Mouse (Mus musculus): ENCODE results near the gene Ripk1. TPM values are rescaled to one million over a fixed set of nuclear protein-coding genes. Genes with fewer than 3 reads are reported as not detected.
A peak's percentile ranks its signal among the peaks of the same experiment; 100 is the strongest.
"Not testable (repeated sequence)": the region's sequence is repeated elsewhere in the genome, so short reads cannot be mapped to it uniquely, and the experiment has no call there.

Ripk1 gene
- total RNA-seq, 2 experiments from 2014 or later: 6.0 to 7.6 TPM

DNA sequence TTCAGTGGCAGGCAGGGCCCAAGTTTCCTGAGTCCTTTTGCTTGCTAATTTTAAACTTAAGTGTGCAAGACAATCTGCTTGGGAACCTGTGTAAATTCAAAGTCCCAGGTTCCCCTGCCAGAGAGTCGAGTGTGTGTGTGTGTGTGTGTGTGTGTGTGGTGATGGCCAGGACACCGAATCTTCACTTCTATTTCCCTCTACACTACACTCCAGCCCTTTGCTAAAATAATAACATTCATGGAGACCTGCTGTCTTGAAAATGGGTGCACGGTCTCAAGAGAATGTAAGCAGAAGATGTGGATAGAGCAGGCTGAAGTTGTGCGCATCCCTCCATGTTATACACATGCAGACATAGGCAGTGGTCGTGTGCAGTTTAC is 35.9 kb downstream of the Ripk1 start:
- DNase-seq: no peak

DNA sequence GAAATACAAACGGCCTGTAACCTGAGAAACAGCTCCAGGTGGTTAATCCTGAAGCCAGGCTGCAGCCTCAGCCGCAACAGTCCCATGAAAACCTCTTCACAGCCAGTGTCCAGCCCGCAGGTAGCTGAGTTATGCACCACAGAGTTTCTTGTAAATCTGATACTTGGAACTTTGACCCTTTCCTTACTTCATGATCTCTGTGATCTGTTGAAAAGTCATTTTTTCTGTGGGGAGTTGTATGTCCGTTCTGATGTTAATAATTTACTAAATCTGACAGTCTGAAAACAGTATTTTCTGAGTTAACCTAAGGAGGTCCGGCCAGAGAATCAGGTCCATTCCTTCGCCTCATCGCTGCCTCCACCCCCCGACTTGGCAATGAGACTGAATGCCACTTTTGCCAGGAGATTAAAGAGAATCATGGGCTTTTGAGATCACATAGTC is 36.8 kb downstream of the Ripk1 start:
- no peak for DNase-seq

DNA sequence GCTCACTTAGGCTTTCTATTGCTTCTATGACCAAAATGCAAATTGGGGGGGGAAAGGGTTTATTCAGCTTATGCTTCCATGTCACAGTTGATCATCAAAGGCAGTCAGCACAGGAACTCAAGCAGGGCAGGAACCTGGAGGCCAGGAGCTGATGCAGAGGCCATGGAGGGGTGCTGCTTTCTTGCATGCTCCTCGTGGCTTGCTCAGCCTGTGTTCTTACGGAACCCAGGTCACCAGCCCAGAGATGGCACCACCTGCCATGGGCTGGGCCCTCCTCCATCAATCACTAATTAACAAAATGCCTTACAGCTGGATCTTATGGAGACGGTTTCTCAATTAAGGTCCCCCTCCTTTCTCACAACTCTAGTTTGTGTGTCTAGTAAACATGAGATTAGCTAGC is 37.9 kb downstream of the Ripk1 start:
- no peak for DNase-seq

GRCm38 (mm10) chr13:34043716-34044393 is 41.7 kb downstream of the Ripk1 start:
- DNase-seq: no peak

- no peak for DNase-seq
These were observed 43.5 kb downstream of the Ripk1 start for GRCm38 (mm10) chr13:34045511-34046249.

DNA sequence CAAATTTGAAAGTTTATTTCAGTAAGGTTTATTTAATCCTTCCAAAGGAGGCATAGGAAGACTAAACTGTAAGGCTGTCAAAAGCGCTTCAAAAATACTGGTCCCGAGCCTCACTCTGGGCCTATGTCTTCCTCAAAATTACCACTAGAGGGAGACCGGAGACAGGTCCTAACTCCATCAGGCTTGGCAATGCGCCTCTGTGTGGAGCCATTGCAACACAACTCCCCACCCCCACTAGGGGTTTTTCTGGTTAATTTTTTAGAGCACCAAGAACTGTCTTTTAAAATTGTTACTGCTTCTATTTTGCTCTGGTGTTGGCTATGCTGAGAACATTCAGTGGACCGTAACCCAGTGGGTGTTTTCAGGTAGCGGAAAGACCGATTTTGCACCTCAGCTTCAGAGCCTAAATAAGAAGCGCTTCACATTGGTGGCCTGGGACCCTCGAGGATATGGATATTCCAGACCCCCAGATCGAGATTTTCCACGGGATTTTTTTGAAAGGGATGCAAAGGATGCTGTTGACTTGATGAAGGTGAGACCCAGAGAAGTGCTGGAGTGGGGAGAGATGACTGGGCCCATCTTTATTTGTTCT is 44.4 kb downstream of the Ripk1 start:
- DNase-seq: peak; percentile 77 to 80

- no peak for DNase-seq
These were observed 45.4 kb downstream of the Ripk1 start for GRCm38 (mm10) chr13:34047526-34047925.

DNA sequence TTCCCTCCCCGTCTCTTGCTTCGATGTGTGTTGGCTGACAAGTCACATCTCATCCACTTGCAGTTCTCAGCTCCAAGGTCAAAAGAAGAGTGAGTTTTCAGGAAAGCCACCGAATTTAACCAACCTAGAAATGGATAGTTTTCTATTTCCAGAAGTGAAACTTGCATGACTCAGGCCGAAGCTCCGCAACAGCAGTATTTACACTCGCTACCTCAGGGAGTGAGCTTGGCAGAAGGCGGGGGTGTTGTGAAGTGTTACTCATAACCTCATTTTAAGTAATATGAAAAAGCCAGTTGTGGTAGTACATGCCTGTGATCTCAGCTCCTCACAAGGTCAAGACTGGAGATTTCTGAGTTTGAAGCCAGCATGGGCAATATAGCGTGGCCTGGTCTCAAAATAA is 48.3 kb downstream of the Ripk1 start:
- no peak for DNase-seq

DNA sequence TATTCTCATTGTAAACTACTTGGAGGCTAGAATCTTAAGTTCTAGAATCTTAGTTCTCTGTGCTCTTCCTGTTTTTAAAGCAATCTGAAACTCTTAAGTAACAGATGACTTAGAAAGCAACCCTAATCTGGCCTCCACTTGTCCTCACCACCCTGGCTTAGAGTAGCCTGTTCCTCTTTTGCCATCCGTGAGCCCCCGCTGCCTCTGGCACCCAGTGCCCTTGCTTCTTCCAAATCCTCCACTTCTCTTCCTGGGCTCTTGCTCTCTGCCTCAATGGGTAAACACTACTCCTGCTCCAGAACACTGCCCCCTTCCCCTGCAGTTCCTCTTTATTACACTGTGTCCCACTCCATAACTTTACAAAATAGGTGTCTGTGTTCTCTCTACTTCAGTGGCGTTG is 49.5 kb downstream of the Ripk1 start:
- DNase-seq: no peak

DNA sequence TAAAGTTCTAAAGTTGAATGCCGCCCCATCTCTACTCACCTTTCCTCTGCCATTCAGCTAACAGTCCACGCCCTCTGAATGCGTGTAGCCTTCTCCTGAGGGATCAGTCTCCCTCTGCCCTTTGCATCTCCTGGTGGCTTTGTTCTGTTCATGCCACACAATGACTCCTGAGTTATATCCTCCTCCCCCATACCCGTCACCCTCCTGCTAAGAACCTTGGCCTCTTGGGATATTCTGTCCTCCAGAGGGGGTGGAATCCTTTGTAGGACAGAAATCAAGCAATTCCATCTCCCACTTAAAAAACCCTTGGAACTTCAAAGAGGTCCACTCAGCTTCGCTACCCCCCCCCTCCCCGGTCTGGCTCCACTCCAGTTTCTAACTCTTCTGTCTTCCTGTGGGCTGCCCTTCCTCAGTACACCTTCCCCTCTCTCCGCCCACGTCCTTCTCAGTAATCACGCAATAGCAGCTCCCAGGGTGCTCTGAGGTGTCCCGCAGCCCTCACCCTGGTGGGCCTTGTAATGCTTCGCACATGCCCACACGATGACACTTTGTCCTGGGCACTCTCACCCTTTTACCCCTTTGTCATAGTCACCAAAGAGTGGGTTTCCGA is 51.6 kb downstream of the Ripk1 start:
- no peak for DNase-seq

GRCm38 (mm10) chr13:34054391-34054790 is 52.2 kb downstream of the Ripk1 start:
- no peak for DNase-seq

- DNase-seq: no peak
These were observed 52.8 kb downstream of the Ripk1 start for GRCm38 (mm10) chr13:34054983-34055382.

GRCm38 (mm10) chr13:34057252-34057651 is 55.1 kb downstream of the Ripk1 start:
- no peak for DNase-seq

DNA sequence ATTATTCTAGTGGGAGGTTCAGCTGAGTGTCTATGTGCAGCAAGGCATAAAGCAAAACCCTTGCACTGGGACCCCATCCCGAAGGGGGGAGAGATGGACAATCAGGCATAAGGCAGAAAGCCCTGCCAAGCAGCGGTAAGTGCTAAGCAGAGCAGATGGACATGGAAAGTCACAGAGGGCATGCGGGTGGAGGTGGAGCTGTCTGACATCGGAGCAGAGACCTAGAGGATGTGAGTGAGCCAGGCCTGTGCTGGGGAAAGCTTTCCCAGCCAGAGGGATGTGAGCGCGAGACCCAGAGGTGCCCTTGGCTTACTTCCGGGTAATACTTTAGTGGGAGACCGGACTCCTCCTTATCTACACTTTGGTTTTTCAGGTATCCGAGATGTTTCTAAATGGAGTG is 57.9 kb downstream of the Ripk1 start:
- no peak for DNase-seq

GRCm38 (mm10) chr13:34062466-34062865 is 60.3 kb downstream of the Ripk1 start:
- no peak for DNase-seq

- no peak for DNase-seq
These were observed 64.2 kb downstream of the Ripk1 start for GRCm38 (mm10) chr13:34066351-34066750.

GRCm38 (mm10) chr13:34070296-34070695 is 68.1 kb downstream of the Ripk1 start:
- DNase-seq: no peak

DNA sequence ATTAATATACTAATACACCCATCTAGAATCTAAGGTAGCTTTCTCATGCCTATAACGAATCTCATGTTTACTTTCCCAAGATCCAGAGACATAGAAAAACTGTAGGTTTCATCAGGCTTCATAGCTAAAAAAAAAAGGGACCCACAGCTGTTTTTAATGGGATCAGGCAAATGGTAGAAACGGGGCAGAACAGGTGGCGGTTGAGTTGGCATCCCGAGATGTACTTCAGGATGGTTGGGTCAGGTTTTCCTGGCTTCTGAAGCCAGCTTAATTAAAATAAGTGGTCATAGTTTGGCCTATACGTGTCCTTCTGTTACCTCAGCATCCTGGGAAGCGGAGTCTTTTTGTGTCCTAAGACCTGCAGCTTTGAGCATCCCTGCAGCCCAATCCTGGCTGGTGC is 69.7 kb downstream of the Ripk1 start:
- no peak for DNase-seq

DNA sequence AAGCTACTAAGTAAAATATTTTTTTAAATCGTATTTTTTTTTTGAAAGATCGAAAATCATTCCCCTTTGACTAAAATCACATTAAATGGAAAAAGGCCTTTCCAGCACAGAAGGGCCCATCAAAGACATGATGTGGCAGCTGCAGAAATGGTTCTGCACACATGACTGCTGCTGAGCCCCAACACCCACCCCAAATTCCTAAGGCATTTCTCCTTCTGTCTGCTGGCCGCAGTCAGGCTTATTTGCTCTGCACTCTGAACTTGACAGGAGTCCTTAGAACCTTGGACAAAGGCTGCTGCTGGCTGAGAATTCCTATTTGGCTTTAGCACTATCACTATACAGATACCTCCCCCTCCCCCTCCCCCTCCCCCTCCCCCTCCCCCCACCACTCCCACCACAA is 70.7 kb downstream of the Ripk1 start:
- no peak for DNase-seq

GRCm38 (mm10) chr13:34074441-34074840 is 72.3 kb downstream of the Ripk1 start:
- DNase-seq: not testable (repeated sequence)

DNA sequence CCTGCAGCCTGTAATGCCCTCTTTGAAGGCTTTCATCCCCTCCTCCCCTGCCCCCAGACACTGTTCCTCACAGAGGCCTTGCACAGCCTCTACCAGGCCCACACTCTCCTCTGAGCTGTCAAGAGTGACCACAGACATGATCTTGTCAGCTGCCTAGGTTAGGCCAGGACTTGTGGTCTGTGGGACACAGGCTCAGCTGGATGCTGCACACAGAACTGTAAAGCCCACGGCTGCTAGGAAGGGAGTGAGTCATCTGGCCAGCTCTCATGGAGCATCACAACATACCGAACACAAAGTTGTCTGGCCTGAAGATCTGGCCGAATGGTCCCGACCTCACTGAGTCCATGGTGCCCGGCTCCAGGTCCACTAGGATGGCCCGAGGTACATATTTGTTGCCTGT is 73.7 kb downstream of the Ripk1 start:
- not testable (repeated sequence) for DNase-seq

DNA sequence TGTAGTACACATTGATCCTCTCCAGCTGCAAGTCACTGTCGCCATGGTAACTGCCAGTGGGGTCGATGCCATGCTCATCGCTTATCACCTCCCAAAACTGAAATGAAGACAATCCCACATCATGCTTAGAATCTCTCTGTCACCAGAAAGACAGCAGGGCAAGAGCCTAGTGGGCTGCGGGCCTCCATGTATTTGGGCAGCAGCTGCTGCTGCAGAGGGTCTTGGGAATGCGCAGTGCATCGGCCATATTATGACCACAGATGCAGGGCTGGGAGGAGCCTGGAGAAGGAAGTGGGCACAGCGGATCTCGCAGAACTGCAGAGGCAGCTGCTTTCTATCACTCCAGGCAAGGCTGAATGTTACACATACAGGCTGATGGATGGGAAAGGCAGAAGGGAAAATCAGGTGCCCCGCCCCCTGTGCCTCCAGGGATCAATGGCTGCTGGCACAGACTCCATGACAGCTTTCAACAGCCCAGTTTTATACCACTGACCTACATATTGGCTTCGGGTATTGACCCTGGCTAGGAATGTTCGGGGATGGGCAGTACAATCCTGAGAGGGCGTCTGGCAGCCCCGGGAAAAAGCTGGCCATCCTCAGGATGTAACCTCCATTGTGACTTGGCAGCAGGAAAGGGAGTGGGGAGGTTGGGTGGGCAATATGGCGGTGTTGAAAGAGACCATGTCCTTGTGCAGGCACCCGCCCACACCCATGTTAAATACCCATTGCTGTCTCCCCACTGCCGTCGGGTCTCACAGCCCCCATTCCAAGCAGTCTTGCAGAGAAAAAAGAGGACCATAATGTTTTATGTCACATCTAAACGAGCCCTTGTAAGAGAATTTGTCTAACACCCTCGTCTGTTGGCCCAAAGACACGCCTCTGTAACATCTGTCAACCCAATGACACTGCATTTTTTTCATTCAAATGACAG is 74.7 kb downstream of the Ripk1 start:
- peak in 1 of 2 experiments; percentile 66 for DNase-seq

All from layer of hippocampus, postnatal 36 days (tissue).